Mouse (Mus musculus): ENCODE measurements at regions not wholly inside any gene's neighbourhood (a gene's known extent, or its start where the extent isn't known, plus 50 kb on each side); places are given as distances from the start of the nearest gene placed in this dataset.

DNA sequence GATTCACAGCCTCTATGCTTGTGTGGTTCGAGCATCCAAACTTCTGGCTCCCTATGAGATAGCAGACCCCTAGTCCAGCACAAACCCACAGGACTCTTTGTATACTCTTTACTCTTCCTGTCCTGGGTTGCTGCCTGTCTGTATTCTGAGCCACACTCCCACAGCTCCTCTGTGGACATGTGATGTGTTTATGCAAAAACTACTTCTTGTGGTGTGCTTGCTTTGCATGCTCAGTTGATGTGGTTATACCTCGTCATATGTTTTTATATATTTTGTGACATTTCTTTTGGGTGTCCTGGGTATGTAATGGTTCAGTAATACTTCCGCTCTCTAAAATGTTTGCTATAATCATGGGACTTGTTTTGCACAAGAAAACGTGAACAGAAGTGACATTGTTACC is 198.3 kb downstream of the 1700064H15Rik start:
- no peak overlapping the region for H3K9ac ChIP-seq (ENCODE audit: low read depth, low read length)
- no peak for ATAC-seq (ENCODE audit: low read depth)
- H3K27ac ChIP-seq (ENCODE audit: low read length) = no peak overlapping the region
- H3K4me3 ChIP-seq (ENCODE audit: low read depth, low read length) = no peak overlapping the region
- 48% methylated on average over 4 of the region's 4 CpGs for WGBS (ENCODE audit: insufficient replicate concordance)
- no peaks in the 10 kb centered on the region for H3K4me1 ChIP-seq (ENCODE audit: control insufficient read depth, low read depth, low read length)
- no peaks in the 10 kb centered on the region for H3K9me3 ChIP-seq (replicated peaks; ENCODE audit: control insufficient read depth, low read length)
- no peak overlapping the region for H3K4me2 ChIP-seq (ENCODE audit: low read depth, low read length)
- no peaks in the 10 kb centered on the region for H3K36me3 ChIP-seq (ENCODE audit: control insufficient read depth, insufficient read depth)
- H3K27me3 ChIP-seq (ENCODE audit: control insufficient read depth, insufficient read depth, low read depth, low read length) = no peaks in the 10 kb centered on the region

DNA sequence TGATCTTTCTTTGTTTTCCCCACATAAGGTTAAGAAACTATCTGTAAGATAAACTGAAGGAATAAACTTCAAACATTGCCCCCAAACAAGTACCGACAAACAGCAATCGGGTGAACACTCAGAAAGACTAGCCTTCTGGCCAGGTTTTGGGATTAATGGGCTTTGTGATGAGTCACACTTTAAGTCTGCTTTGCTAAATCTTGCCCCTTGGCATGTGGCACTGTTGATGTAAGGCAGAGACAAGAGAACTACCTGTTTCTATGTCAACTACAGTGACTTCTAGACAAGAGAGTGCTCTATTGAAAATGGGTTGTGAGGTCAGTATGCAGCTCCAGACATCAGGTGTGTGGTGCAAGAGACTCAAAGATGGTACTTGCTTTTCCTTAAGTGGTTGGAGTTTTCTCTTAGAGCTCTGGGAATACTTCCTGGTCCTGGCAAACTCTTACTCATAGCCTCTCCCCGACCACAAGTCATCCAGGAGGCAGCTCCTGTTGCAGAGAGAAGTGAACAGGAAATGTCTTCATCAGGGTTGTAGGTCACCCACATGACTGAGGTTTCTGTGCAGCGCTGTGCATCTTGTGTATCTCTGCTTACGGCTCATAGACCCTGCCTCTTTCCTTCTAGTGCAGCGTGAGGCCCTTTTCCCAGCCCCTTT is 198.9 kb downstream of the 1700064H15Rik start:
- WGBS (ENCODE audit: insufficient replicate concordance) = 36% methylated on average over 6 of the region's 6 CpGs

DNA sequence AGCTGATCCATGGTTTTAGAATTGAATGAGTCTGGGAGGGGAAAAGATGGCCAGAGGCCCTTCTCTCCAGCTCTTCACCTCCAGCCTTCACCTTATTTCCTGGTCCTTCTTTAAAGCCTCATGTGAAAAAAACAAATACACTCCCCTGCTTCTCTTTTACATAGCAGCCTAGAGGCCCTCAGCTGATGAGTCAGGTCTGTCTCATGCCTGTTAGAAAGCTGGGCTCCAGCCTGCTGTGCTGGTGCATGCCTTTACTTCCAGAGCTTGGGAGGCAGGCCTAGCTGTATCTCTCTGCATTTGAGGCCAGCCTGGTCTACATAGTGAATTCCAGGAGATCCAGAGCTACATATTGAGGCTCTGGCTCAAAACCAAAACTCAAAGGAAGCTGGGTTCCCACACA is 199.5 kb downstream of the 1700064H15Rik start:
- no peak for ATAC-seq (ENCODE audit: low read depth)
- no peak overlapping the region for H3K4me3 ChIP-seq (ENCODE audit: low read depth, low read length)
- no peaks in the 10 kb centered on the region for H3K36me3 ChIP-seq (ENCODE audit: control insufficient read depth, insufficient read depth)
- H3K9ac ChIP-seq (ENCODE audit: low read depth, low read length) = no peak overlapping the region
- H3K4me1 ChIP-seq (ENCODE audit: control insufficient read depth, low read depth, low read length) = no peaks in the 10 kb centered on the region
- no peaks in the 10 kb centered on the region for H3K27me3 ChIP-seq (ENCODE audit: control insufficient read depth, insufficient read depth, low read depth, low read length)
- H3K27ac ChIP-seq (ENCODE audit: low read length) = no peak overlapping the region
- no peak overlapping the region for H3K4me2 ChIP-seq (ENCODE audit: low read depth, low read length)
- no peaks in the 10 kb centered on the region for H3K9me3 ChIP-seq (replicated peaks; ENCODE audit: control insufficient read depth, low read length)

More for the DNA sequence above, 198.9 kb downstream of the 1700064H15Rik start:
- H3K4me2 ChIP-seq (ENCODE audit: low read depth, low read length) = no peak overlapping the region
- no peak overlapping the region for H3K27ac ChIP-seq (ENCODE audit: low read length)
- no peaks in the 10 kb centered on the region for H3K9me3 ChIP-seq (replicated peaks; ENCODE audit: control insufficient read depth, low read length)
- no peak overlapping the region for H3K9ac ChIP-seq (ENCODE audit: low read depth, low read length)
- H3K27me3 ChIP-seq (ENCODE audit: control insufficient read depth, insufficient read depth, low read depth, low read length) = no peaks in the 10 kb centered on the region
- H3K4me1 ChIP-seq (ENCODE audit: control insufficient read depth, low read depth, low read length) = no peaks in the 10 kb centered on the region
- no peak for ATAC-seq (ENCODE audit: low read depth)
- no peaks in the 10 kb centered on the region for H3K36me3 ChIP-seq (ENCODE audit: control insufficient read depth, insufficient read depth)
- no peak overlapping the region for H3K4me3 ChIP-seq (ENCODE audit: low read depth, low read length)

DNA sequence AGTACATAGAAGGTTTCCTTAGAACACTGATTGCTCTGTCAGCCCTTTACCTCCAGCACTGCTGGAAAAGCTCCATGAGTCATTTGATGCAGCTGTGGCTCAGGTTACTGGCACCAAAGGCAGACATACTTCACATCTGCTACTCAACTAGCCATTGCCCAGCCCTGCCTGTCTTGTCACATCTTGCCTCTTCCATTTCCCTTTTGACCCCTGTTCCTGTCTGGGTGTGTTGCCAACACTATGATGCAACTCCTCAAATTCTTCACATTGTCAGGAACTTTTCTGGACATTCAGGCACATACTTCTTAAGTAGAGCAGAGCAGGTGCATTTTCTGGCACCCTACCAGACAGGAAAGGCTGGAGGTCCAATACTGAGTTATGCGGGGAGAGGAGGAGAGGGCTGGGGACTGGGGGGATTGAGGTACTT is 202.3 kb downstream of the 1700064H15Rik start:
- 64% methylated on average over 1 of the region's 1 CpGs for WGBS (ENCODE audit: insufficient replicate concordance)
- no peak for ATAC-seq (ENCODE audit: low read depth)
- no peak overlapping the region for H3K4me3 ChIP-seq (ENCODE audit: low read depth, low read length)

DNA sequence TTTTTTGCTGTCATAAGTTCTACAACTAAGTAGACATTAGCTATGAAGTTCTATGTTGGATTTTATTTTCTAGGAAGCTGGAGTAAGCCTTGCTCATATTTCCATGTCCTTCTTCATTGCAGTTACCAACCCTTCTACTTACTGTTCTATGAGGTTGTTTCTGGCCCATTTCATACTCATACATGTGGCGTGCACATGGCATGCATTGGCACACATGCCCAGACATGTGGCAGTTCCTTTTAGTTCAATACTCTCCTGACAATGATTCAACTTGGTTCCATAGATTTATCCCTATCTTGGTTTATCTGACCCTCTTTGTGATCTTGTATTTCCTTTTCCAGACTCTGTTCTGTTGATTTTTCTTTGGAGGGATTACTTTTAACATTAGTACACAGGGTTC is 203.2 kb downstream of the 1700064H15Rik start:
- H3K4me2 ChIP-seq (ENCODE audit: low read depth, low read length) = no peak overlapping the region
- ATAC-seq (ENCODE audit: low read depth) = no peak
- H3K4me3 ChIP-seq (ENCODE audit: low read depth, low read length) = no peak overlapping the region
- H3K36me3 ChIP-seq (ENCODE audit: control insufficient read depth, insufficient read depth) = no peaks in the 10 kb centered on the region
- 61% methylated on average over 1 of the region's 1 CpGs for WGBS (ENCODE audit: insufficient replicate concordance)
- H3K27me3 ChIP-seq (ENCODE audit: control insufficient read depth, insufficient read depth, low read depth, low read length) = no peaks in the 10 kb centered on the region
- H3K27ac ChIP-seq (ENCODE audit: low read length) = no peak overlapping the region
- no peak overlapping the region for H3K9ac ChIP-seq (ENCODE audit: low read depth, low read length)
- no peaks in the 10 kb centered on the region for H3K9me3 ChIP-seq (replicated peaks; ENCODE audit: control insufficient read depth, low read length)
- no peaks in the 10 kb centered on the region for H3K4me1 ChIP-seq (ENCODE audit: control insufficient read depth, low read depth, low read length)

More for the DNA sequence above, 202.3 kb downstream of the 1700064H15Rik start:
- no peaks in the 10 kb centered on the region for H3K36me3 ChIP-seq (ENCODE audit: control insufficient read depth, insufficient read depth)
- H3K4me1 ChIP-seq (ENCODE audit: control insufficient read depth, low read depth, low read length) = no peaks in the 10 kb centered on the region
- H3K27ac ChIP-seq (ENCODE audit: low read length) = no peak overlapping the region
- no peaks in the 10 kb centered on the region for H3K9me3 ChIP-seq (replicated peaks; ENCODE audit: control insufficient read depth, low read length)
- no peak overlapping the region for H3K9ac ChIP-seq (ENCODE audit: low read depth, low read length)
- no peak overlapping the region for H3K4me2 ChIP-seq (ENCODE audit: low read depth, low read length)
- H3K27me3 ChIP-seq (ENCODE audit: control insufficient read depth, insufficient read depth, low read depth, low read length) = no peaks in the 10 kb centered on the region

DNA sequence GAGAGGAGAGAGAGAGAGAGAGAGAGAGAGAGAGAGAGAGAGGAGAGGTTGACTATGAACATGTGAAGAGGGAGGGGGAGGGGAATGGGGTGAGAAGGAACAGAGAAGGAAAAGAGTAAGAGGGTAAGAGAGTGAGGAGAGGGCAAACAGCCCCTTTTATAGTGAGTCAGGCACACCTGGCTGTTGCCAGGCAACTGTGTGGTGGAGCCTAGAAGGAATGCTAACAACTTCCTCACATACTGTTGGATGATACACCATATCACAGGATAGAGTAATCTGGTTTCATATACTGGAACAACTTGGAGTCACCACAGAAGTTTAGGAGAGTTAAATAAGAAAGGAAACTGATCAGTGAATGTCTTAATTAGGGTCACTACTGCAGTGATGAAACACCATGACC is 204.1 kb downstream of the 1700064H15Rik start:
- no peaks in the 10 kb centered on the region for H3K4me1 ChIP-seq (ENCODE audit: control insufficient read depth, low read depth, low read length)
- ATAC-seq (ENCODE audit: low read depth) = no peak
- no peak overlapping the region for H3K9ac ChIP-seq (ENCODE audit: low read depth, low read length)
- no peaks in the 10 kb centered on the region for H3K27me3 ChIP-seq (ENCODE audit: control insufficient read depth, insufficient read depth, low read depth, low read length)
- no peaks in the 10 kb centered on the region for H3K36me3 ChIP-seq (ENCODE audit: control insufficient read depth, insufficient read depth)
- H3K9me3 ChIP-seq (replicated peaks; ENCODE audit: control insufficient read depth, low read length) = no peaks in the 10 kb centered on the region
- no peak overlapping the region for H3K4me3 ChIP-seq (ENCODE audit: low read depth, low read length)
- no peak overlapping the region for H3K27ac ChIP-seq (ENCODE audit: low read length)
- no peak overlapping the region for H3K4me2 ChIP-seq (ENCODE audit: low read depth, low read length)

DNA sequence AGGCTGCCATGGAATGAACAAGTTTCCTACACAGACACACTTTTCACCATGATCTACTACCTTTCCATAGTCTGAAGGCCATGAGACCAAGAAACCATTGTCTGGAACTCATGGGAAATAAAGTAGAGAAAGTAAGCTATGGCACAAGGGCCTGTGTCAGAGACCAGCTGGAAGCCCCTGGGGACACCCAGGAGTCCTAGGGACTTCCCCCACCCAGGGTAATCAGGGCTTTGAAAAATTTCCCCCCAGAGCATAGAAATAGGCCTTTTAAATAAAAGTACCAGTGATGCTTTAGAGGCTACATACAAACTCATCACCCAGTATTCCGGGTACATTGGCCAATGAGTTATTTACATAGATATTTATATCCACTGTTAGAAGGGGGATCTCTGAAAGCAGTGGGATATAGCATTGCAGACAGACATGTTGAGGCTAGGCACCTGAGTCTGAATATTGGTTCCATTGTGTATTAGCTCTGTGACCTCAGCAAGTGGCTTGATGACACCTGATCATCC is 207.0 kb downstream of the 1700064H15Rik start:
- H3K9ac ChIP-seq (ENCODE audit: low read depth, low read length) = no peak overlapping the region
- H3K9me3 ChIP-seq (replicated peaks; ENCODE audit: control insufficient read depth, low read length) = no peaks in the 10 kb centered on the region
- H3K4me1 ChIP-seq (ENCODE audit: control insufficient read depth, low read depth, low read length) = no peaks in the 10 kb centered on the region
- H3K36me3 ChIP-seq (ENCODE audit: control insufficient read depth, insufficient read depth) = no peaks in the 10 kb centered on the region
- H3K27ac ChIP-seq (ENCODE audit: low read length) = no peak overlapping the region
- WGBS (ENCODE audit: insufficient replicate concordance) = 59% methylated on average over 1 of the region's 1 CpGs
- ATAC-seq (ENCODE audit: low read depth) = no peak
- H3K27me3 ChIP-seq (ENCODE audit: control insufficient read depth, insufficient read depth, low read depth, low read length) = no peaks in the 10 kb centered on the region
- no peak overlapping the region for H3K4me3 ChIP-seq (ENCODE audit: low read depth, low read length)
- H3K4me2 ChIP-seq (ENCODE audit: low read depth, low read length) = no peak overlapping the region

DNA sequence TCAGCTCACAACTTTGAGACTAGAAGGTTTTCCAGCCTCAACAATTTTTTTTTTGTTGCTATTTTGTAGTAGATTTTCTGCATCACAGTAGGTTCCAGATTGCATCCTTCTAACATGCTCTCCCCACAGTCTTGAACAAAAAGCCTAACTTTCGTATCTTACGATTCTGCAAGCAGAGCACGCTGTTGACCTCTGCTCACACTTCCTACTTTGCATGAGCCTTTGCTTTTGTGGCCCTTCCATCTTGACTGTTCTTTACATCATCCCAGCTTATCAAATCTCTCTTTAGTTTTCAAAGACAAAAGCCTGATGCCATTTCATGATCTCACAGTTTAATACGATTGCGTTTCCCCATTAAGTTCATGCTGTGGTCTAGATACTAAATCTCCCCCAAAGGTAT is 207.6 kb downstream of the 1700064H15Rik start:
- no peak for ATAC-seq (ENCODE audit: low read depth)
- no peaks in the 10 kb centered on the region for H3K36me3 ChIP-seq (ENCODE audit: control insufficient read depth, insufficient read depth)
- 74% methylated on average over 5 of the region's 5 CpGs for WGBS (ENCODE audit: insufficient replicate concordance)
- H3K9ac ChIP-seq (ENCODE audit: low read depth, low read length) = no peak overlapping the region
- no peaks in the 10 kb centered on the region for H3K9me3 ChIP-seq (replicated peaks; ENCODE audit: control insufficient read depth, low read length)
- no peak overlapping the region for H3K4me3 ChIP-seq (ENCODE audit: low read depth, low read length)
- no peak overlapping the region for H3K4me2 ChIP-seq (ENCODE audit: low read depth, low read length)
- H3K27ac ChIP-seq (ENCODE audit: low read length) = no peak overlapping the region
- H3K4me1 ChIP-seq (ENCODE audit: control insufficient read depth, low read depth, low read length) = no peaks in the 10 kb centered on the region
- no peaks in the 10 kb centered on the region for H3K27me3 ChIP-seq (ENCODE audit: control insufficient read depth, insufficient read depth, low read depth, low read length)

DNA sequence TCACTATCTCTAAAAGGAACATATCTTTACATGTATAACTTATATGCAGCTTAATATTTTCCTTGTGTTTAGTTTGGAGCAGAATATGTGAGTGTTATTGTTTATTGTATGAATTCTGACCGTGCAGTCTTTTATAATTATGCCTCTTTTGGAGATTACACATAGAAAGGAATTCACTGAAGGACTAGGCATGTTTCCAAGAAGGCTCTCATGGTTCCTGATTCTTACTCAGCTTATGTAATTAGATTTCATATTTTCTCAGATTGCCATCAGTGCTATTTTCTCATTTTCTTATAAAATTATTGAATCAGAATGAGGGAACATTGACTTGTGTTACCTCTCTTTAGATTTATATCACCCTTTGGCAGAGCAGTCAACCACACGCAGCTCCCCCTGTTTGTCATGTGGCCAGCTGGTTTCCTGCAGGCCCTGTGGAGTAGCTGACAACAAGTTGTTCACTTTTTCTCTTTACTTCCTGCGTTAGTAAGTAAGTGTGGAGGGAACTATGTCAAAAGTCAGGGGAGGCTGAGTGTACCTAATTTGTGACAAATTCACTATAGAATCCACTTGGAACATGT is 217.4 kb downstream of the 1700064H15Rik start:
- Histone ChIP-seq H3K9ac (ENCODE audit: low read depth, low read length) (no peak overlapping the region), H3K9me3 (replicated peaks; ENCODE audit: control insufficient read depth, low read length) (no peaks in the 10 kb centered on the region), H3K4me2 (ENCODE audit: low read depth, low read length) (no peak overlapping the region), H3K36me3 (ENCODE audit: control insufficient read depth, insufficient read depth) (no peaks in the 10 kb centered on the region), H3K27me3 (ENCODE audit: control insufficient read depth, insufficient read depth, low read depth, low read length) (no peaks in the 10 kb centered on the region), H3K27ac (ENCODE audit: low read length) (no peak overlapping the region), H3K4me3 (ENCODE audit: low read depth, low read length) (no peak overlapping the region), H3K4me1 (ENCODE audit: control insufficient read depth, low read depth, low read length) (no peaks in the 10 kb centered on the region)
- WGBS (ENCODE audit: insufficient replicate concordance) = 15% methylated on average over 3 of the region's 3 CpGs
- ATAC-seq (ENCODE audit: low read depth) = no peak
